Mouse (Mus musculus) subcutaneous adipose tissue, adult 2 months (tissue): ENCODE measurements around the gene Cfap54. TPM values are rescaled to one million over a fixed set of nuclear protein-coding genes. Genes with fewer than 3 reads are reported as not detected.

Source experiments
- polyA plus RNA-seq: library from polyadenylated mRNA; depleted of rRNA; stranded (reverse); fragments of >200 nt; gene quantifications from 2 replicates; pipeline ENCODE4 v1.2.3, GENCODE M21; 2012; ENCODE audit warnings: low replicate concordance; rRNA removed

Cfap54 gene
- 0.15 and 0.33 TPM in 2 replicates for polyA plus RNA-seq

GRCm38 (mm10) chr10:93081133-93081779 is at the start of gene Cfap54:
Gene Cfap54, minus strand, starts transcription at chr10:93081618.

Other genes starting within 250 kb of the Cfap54 start
- 10.4 and 17.1 TPM in 2 replicates for gene Cdk17, start 79.3 kb upstream of the Cfap54 start, polyA plus RNA-seq
- gene Elk3, start 229.5 kb upstream of the Cfap54 start, polyA plus RNA-seq: 46.2 and 49.4 TPM in 2 replicates